Mouse (Mus musculus) midbrain, postnatal 0 days (tissue): Measurements from ENCODE around the gene Gmpr. TPM values are rescaled to one million over a fixed set of nuclear protein-coding genes. Genes with fewer than 3 reads are reported as not detected.
A peak's percentile ranks its signal among the peaks of the same experiment; 100 is the strongest.

ENCODE experiments used
- ATAC-seq: fragments of 200-750 bp; cut with Nextera tagmentation; 2 replicates; pipeline ENCODE4 v1.8.0; 2017; ENCODE audit warnings: moderate number of reproducible peaks, mild to moderate bottlenecking, moderate TSS enrichment, moderate library complexity; ENCODE audit not compliant: low FRiP score
- DNase-seq: peaks from one replicate; pipeline ENCODE4 v3.0.0-alpha.2; 2015; ENCODE audit warnings: low spot score
- H3K27ac ChIP-seq: fragments of 300-500 bp; sonication (generic); 2 replicates; pipeline ENCODE4 v1.5.1; 2014; ENCODE audit warnings: low read depth, mild to moderate bottlenecking, low read length, mixed read lengths
- H3K27me3 ChIP-seq: fragments of 300-500 bp; sonication (generic); 2 replicates; pipeline ENCODE4 v1.6.1; 2014; ENCODE audit warnings: low read length, control low read depth, mixed read lengths; ENCODE audit not compliant: insufficient read depth
- H3K36me3 ChIP-seq: fragments of 300-500 bp; sonication (generic); 2 replicates; pipeline ENCODE4 v1.6.1; 2014; ENCODE audit warnings: low read length, control low read depth, mixed read lengths; ENCODE audit not compliant: insufficient read depth
- H3K4me1 ChIP-seq: fragments of 300-500 bp; sonication (generic); 2 replicates; pipeline ENCODE4 v1.6.1; 2014; ENCODE audit warnings: mild to moderate bottlenecking, control low read depth, antibody characterized with exemption, low read length, mixed read lengths; ENCODE audit not compliant: insufficient read depth
- H3K4me2 ChIP-seq: fragments of 300-500 bp; sonication (generic); 2 replicates; pipeline ENCODE4 v1.6.1; 2014; ENCODE audit warnings: low read depth, mild to moderate bottlenecking, low read length, mixed read lengths; ENCODE audit not compliant: poor library complexity, severe bottlenecking
- H3K4me3 ChIP-seq: fragments of 300-500 bp; sonication (generic); 2 replicates; pipeline ENCODE4 v1.5.1; 2014; ENCODE audit warnings: low read depth, mild to moderate bottlenecking, low read length, moderate library complexity
- H3K9ac ChIP-seq: fragments of 300-500 bp; sonication (generic); replicated peaks from 2 replicates; pipeline ENCODE4 v1.6.1; 2014; ENCODE audit warnings: mild to moderate bottlenecking, low read length, moderate library complexity, mixed read lengths; ENCODE audit not compliant: poor library complexity, severe bottlenecking
- H3K9me3 ChIP-seq: fragments of 300-500 bp; sonication (generic); 2 replicates; pipeline ENCODE4 v1.6.1; 2016; ENCODE audit warnings: low read length, control low read depth
- CTCF ChIP-seq: IDR thresholded peaks from 2 replicates; pipeline ENCODE4 v1.5.1; 2016; ENCODE audit warnings: antibody characterized with exemption, mild to moderate bottlenecking
- WGBS: fragments of 180-500 bp; shearing (Covaris S2); extraction: QIAGEN DNeasy Blood & Tissue Kit; methylation state at CpG from one replicate; pipeline ENCODE4 v1.1.7; 2014; 5-methylcytosine and 5-hydroxymethylcytosine counted together
- polyA plus RNA-seq: library from polyadenylated mRNA; unstranded; fragments of >200 nt; fragmentation: Nextera tagmentation; extraction: Ambion mirVana; gene quantifications from 2 replicates; pipeline ENCODE4 v1.2.1, GENCODE M21; 2015
- total RNA-seq: library from RNA; depleted of rRNA; stranded (reverse); fragments of >200 nt; gene quantifications from 2 replicates; pipeline ENCODE4 v1.2.3, GENCODE M21; 2014

Gene Gmpr
- total and polyA plus RNA-seq, 2 experiments from 2014 or later = 29.2 to 36.7 TPM

DNA sequence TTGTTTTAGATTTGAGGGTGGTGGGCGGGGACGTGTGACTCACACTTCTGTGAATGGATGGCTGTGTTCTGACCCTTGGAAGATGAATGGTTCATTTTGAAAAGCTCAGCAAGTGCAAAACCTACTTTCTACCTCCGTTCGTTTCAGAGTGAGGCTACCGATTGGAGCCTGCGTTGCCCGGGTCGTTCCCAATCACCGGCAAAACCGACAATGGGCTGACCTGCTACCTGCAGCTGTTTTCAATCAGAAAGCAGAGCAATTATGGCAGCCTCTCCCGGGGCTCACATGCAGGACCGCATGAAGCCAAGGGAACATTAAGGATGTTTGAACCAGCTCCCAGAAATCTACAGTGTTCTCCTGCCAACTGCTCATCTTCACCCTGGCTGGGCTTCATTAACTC is 75.0 kb downstream of the Gmpr start:
- Histone ChIP-seq H3K4me1 (no peaks in the 10 kb centered on the region), H3K4me2 (peak overlapping the region; percentile 12; the same call in 1 of the 2 replicates), H3K9ac (no peak overlapping the region), H3K27ac (no peak overlapping the region), H3K9me3 (no peaks in the 10 kb centered on the region), H3K27me3 (no peaks in the 10 kb centered on the region), H3K4me3 (no peak overlapping the region), H3K36me3 (no peaks in the 10 kb centered on the region)
- ATAC-seq (no peak), DNase-seq (peak; percentile 12)
- WGBS = 78% methylated on average over 12 of the region's 12 CpGs
- no peak for TF ChIP-seq CTCF

DNA sequence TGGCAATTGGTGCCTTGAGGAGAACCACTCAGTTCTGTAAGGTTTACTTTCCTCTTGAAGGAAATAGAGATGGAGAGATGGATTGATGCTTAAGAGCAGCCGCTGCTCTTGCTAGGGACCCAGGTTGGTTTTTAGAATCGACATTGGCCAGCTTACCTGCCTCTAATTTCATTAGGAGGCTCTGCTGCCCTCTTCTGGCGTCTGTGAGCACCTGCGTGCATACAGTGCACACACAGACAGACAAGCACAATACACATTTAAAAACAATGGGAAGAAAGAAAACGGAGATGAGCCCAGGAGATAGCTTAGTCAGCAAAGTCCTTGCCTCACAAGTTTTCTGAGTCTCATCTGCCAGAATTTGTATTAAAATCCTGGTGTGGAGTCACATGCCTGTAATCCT is 75.8 kb downstream of the Gmpr start:
- TF ChIP-seq CTCF = peak; percentile 54
- Histone ChIP-seq H3K9ac (no peak overlapping the region), H3K4me1 (no peaks in the 10 kb centered on the region), H3K27me3 (no peaks in the 10 kb centered on the region), H3K4me2 (no peak overlapping the region), H3K9me3 (no peaks in the 10 kb centered on the region), H3K27ac (0 out of 2 replicates have a peak overlapping the region, but pooled peaks have one; percentile 8), H3K4me3 (no peak overlapping the region), H3K36me3 (no peaks in the 10 kb centered on the region)
- peak; percentile 23 for DNase-seq
- 88% methylated on average over 5 of the region's 5 CpGs for WGBS
- no peak for ATAC-seq

DNA sequence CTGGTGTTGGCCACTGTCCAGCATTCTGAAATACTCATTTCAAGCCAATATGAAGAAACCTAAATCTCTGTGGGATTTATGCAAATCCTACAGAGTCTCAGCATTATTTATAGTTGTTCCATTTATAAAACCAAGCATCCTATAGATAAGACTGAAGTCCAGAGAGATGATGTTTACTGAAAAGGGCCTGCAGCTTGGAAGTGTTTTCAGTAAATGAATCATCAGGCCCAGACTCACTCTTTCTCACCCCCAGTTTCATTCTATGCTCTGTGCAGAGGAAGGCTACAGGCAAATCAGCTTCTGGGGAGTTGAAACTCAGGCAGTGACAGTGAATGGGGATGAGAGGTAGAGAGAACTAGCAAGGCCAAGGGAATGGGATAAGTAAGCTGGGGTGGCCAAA is 83.7 kb downstream of the Gmpr start:
- no peak for TF ChIP-seq CTCF
- Histone ChIP-seq H3K9me3 (no peaks in the 10 kb centered on the region), H3K4me2 (no peak overlapping the region), H3K4me1 (no peaks in the 10 kb centered on the region), H3K4me3 (no peak overlapping the region), H3K27ac (no peak overlapping the region), H3K27me3 (no peaks in the 10 kb centered on the region), H3K9ac (no peak overlapping the region), H3K36me3 (no peaks in the 10 kb centered on the region)
- DNase-seq (no peak), ATAC-seq (no peak)

DNA sequence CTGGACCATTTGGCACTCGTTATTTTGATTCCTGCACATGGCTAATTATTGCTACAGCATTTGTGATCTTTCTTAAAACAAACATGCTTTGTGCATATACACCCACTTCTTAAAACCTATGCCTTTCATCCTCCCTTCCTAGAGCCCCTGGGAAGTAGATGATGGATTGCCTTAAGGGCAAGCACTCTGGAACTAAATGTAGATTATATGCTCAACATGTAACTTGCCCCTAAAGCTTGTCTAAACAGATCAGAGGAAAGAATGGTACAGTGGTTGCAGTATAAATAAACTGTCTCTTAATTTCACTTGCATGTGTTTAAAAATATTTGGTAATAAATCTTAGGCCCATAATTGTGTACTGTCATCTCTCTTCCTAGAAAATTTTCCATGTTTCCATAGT is 86.7 kb downstream of the Gmpr start:
- H3K4me1 ChIP-seq = no peaks in the 10 kb centered on the region
- H3K27me3 ChIP-seq = no peaks in the 10 kb centered on the region
- H3K27ac ChIP-seq = no peak overlapping the region
- DNase-seq (no peak), ATAC-seq (no peak)
- H3K4me3 ChIP-seq = no peak overlapping the region
- no peaks in the 10 kb centered on the region for H3K36me3 ChIP-seq
- H3K9ac ChIP-seq = no peak overlapping the region
- TF ChIP-seq CTCF = no peak
- 67% methylated on average over 1 of the region's 1 CpGs for WGBS
- H3K9me3 ChIP-seq = no peaks in the 10 kb centered on the region
- no peak overlapping the region for H3K4me2 ChIP-seq

DNA sequence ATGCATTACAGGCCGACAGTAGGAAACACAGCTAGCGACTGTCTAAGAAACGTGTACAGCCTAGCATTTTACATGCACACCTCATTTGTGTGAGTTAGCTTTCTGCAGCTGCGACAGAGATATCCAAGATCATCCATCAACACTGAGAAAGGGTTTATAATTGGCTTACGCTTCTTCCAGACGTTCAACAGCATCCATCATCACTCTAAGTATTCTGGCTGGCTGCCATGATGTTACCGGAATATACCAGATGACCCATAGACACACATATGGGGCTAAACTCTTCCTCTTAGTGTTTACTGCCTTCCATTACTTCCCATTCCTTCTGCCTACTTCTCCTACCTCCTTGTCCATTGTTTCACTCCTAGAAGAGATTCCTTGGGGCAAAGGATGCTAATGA is 88.2 kb downstream of the Gmpr start:
- 74% methylated on average over 7 of the region's 7 CpGs for WGBS

DNA sequence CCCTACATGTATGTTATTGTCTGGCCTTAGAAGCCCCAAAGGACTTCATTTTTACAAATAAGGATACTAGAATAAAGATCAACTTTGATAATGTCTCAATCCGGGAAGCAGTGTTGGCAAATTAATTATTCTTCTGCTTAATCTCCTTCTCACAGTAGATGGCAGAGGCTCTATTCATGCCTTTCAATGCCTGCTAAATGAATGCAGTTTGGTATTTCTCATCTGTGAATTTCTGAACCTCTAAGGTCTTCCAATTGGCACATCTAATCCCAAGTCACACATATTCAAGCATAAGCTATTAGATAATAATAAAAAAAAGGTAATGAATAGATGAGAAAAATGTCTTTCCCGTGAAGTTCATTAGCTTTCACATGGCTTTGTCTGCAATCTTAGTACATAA is 92.6 kb downstream of the Gmpr start:
- Histone ChIP-seq H3K9me3 (no peaks in the 10 kb centered on the region), H3K4me1 (0 out of 2 replicates have a peak, but pooled peaks cover 6% of the 10 kb centered on the region), H3K9ac (no peak overlapping the region), H3K27ac (peak overlapping the region; percentile 12; the same call in 1 of the 2 replicates), H3K36me3 (no peaks in the 10 kb centered on the region), H3K27me3 (no peaks in the 10 kb centered on the region), H3K4me2 (no peak overlapping the region), H3K4me3 (no peak overlapping the region)
- DNase-seq (peak; percentile 12), ATAC-seq (no peak)
- no peak for TF ChIP-seq CTCF
- 24% methylated on average over 2 of the region's 2 CpGs for WGBS

More for the DNA sequence above, 88.2 kb downstream of the Gmpr start:
- Histone ChIP-seq H3K36me3 (no peaks in the 10 kb centered on the region), H3K27ac (no peak overlapping the region), H3K27me3 (no peaks in the 10 kb centered on the region), H3K9me3 (no peaks in the 10 kb centered on the region), H3K4me3 (no peak overlapping the region), H3K4me2 (no peak overlapping the region), H3K9ac (no peak overlapping the region), H3K4me1 (0 out of 2 replicates have a peak, but pooled peaks cover 2% of the 10 kb centered on the region)
- ATAC-seq (no peak), DNase-seq (peak; percentile 16)
- no peak for TF ChIP-seq CTCF
